Mouse (Mus musculus): Measurements from ENCODE around the gene Rhoh.
A peak's percentile ranks its signal among the peaks of the same experiment; 100 is the strongest.

Gene Rhoh

DNA sequence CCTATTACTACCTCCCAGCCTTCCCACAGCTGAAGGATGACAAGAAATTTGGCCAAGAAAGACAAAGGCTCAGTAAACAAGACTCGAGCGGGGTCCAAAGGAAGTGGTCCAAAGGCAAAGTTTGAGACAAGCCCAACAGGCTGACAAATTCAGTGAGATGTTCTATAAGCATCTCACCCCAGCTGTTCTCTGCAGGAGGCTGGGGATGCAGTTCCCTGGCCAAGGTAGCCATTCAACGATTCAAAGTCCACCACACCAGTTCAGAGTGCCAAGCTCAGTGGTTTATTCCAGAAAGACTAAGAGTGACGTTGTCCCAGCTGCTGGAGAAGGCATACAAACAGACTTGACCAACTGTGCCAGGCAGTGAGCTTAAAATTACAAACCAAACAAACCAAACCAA is 69.2 kb downstream of the Rhoh start:
- DNase-seq (ENCODE audit: low spot score): no peak

GRCm38 (mm10) chr5:65933258-65933657 is 72.2 kb downstream of the Rhoh start:
- no peak for DNase-seq (ENCODE audit: low spot score)

DNA sequence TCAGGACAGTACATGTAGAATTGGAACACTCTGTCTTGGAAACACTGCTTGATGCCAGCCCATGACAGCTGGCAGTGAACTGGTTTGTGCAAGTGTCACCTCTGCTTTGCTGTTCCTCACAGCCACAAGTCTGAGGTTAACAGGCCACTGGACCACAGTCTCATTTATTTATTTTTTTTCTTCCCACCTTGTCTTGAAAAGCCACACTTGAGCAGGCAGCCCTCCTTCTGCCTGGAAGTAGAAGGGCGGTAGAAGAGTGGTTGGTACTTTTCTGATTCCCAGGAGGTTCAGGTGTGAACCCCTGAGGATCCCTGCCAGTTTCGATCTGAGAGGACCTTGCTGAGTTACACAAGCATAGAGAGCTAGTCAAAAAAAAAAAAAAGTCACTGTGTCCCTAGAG is 72.8 kb downstream of the Rhoh start:
- DNase-seq (ENCODE audit: low spot score): no peak

DNA sequence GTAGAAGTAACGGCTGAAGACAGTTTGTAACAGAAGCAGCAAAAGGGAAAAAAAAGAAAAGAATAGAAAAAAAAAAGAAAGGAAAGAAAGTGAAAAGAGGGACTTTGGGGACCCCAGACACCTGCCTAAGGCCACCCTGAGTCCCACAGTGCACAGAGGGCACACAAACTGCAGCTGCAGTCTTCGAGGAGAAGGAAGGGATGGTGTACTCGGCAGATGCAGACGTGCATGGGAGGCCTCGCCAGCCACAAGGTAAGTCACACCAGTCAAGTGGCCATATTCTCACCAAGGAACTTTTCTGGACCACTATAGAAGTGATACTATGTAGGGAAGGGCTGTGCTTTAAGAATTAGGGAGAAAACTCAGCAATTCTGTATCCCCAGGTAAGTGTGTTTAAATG is 73.8 kb downstream of the Rhoh start, which contains the start of gene Chrna9:
Gene Chrna9, plus strand, starts transcription at position 139 of the 400 bp plus-strand sequence.
- DNase-seq (ENCODE audit: low spot score): no peak

DNA sequence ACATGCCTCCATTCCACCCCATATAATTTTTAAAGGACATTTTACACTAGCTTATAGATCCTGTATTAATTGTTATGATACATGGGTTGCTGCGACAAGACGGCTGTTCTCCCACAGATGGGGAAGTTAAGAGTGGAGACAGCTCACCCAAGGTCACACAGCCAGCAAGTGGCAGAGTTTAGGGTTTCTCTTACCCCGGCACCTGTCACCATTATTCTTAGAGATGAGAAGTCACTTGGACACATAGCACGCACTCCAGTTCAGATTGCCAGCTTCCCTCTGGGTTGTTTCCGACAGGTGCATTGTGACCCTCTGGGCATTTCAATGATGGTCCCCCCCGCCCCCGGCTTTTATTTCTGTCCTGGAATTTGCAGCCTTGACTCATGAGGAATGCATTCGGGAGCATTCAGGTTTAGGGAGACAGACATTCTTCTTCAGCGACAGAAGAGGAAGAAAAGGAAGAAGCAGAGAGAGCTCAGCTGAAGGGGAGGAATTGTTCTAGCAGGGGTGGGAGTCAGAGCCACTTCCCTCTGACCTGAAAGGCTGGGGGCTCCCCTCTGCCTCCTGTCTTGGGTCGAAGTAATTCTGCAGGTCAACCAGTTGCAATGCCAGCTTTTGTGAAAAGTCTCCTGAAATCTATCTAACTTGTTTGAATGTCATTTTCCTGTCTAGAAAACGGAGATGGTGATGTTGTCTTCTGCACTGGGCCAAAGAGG is 76.2 kb downstream of the Rhoh start:
- no peak for DNase-seq (ENCODE audit: low spot score)

GRCm38 (mm10) chr5:65937998-65938715 is 77.1 kb downstream of the Rhoh start:
- DNase-seq (ENCODE audit: low spot score): peak; percentile 82

GRCm38 (mm10) chr5:65941145-65941544 is 80.1 kb downstream of the Rhoh start:
- DNase-seq (ENCODE audit: low spot score): no peak
